12 mouse cellular contexts compared by ENCODE assay signal in the genomic region with DNA sequence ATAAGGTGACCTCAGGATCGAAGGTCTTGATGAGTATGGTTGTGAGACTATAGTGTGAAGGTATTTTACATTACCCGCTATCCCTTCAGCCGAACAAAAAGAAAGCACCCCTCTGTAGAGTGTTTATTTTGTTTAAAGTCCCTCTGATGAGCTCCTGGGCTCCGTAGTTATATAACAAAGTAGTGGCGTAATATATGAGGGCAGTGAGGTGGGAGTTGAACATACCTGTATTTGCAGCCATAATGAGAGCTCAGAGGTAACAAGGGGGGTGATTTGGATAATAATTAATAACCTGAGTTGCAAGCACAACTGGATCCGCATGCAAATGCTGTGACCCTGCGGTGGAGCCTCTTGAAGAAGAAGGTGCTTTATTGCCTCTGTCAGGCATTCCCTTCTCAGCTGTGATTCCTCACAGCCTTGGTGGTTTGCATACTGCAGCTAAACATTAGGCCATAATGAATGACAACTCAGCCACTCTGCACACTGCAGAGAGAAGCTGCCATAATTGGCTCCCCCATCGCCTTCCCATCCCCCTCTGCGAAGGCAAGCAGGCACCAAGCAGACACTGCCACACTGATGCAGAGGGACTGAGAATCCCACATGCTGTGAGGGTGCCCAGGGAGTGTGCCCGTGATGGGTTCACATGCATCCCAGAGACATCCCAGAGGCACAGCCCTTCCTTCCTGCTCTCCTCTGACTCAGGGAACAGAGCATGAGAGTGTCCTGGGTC.
DNase-seq lines count a peak whose midpoint lies in the region; ATAC-seq and TF ChIP-seq lines count a peak whose summit lies in the region.
"Had no signal": no experiment of that assay in that cellular context is flagged by ENCODE, and none has a peak within 500 bp of the region (broad histone marks: within the 10 kb centered on the region; RNA-seq: fewer than 3 reads in every experiment).

No protein-coding gene starts in this region.

- H3K27ac ChIP-seq in forebrain, embryonic 15.5 days (replicated peaks): peak overlapping the region; percentile 1
- peak overlapping the region; percentile 45; the same call in 1 of the 2 replicates for H3K27ac ChIP-seq in midbrain, embryonic 14.5 days (replicated peaks; ENCODE audit: low read depth, low read length)
- H3K27ac ChIP-seq in left cerebral cortex, adult 2 months: no peak overlapping the region
- H3K27ac ChIP-seq: limb, embryonic 15.5 days; stomach, postnatal 0 days had no signal

- no peak overlapping the region for H3K4me2 ChIP-seq in forebrain, embryonic 15.5 days (replicated peaks)
- no peak overlapping the region for H3K4me2 ChIP-seq in midbrain, embryonic 14.5 days (ENCODE audit: low read length)
- H3K4me2 ChIP-seq: limb, embryonic 15.5 days had no signal

- intact Hi-C loops in left cerebral cortex, adult 2 months (cut with DNase I): no loop called here

- ATAC-seq in forebrain, embryonic 15.5 days (replicated peaks): peak; percentile 92
- ATAC-seq in midbrain, embryonic 14.5 days (ENCODE audit: low FRiP score, low TSS enrichment): no peak; the same call in 1 of the 2 replicates

- H3K4me3 ChIP-seq in forebrain, embryonic 15.5 days: no peak overlapping the region
- no peak overlapping the region for H3K4me3 ChIP-seq in midbrain, embryonic 14.5 days (replicated peaks; ENCODE audit: low read depth, low read length)
- no peak overlapping the region for H3K4me3 ChIP-seq in left cerebral cortex, adult 2 months
- H3K4me3 ChIP-seq: erythroblast, embryonic 14.5 days; limb, embryonic 15.5 days had no signal

- no peaks in the 10 kb centered on the region for H3K9me3 ChIP-seq in forebrain, embryonic 15.5 days
- H3K9me3 ChIP-seq in midbrain, embryonic 14.5 days (ENCODE audit: control insufficient read depth, low read length): no peaks in the 10 kb centered on the region
- H3K9me3 ChIP-seq: limb, embryonic 15.5 days had no signal

- H3K4me1 ChIP-seq in forebrain, embryonic 15.5 days: peaks cover 9% of the 10 kb centered on the region
- 0 out of 2 replicates have a peak, but pooled peaks cover 6% of the 10 kb centered on the region for H3K4me1 ChIP-seq in midbrain, embryonic 14.5 days (ENCODE audit: control insufficient read depth, insufficient read depth, low read length)
- H3K4me1 ChIP-seq: limb, embryonic 15.5 days had no signal

- no peak for TF ChIP-seq CTCF in left cerebral cortex, adult 2 months (IDR thresholded peaks at IDR 0.05)

- no peaks in the 10 kb centered on the region for H3K27me3 ChIP-seq in forebrain, embryonic 15.5 days
- H3K27me3 ChIP-seq in midbrain, embryonic 14.5 days (ENCODE audit: control insufficient read depth, insufficient read depth, low read length): no peaks in the 10 kb centered on the region
- H3K27me3 ChIP-seq: limb, embryonic 15.5 days had no signal

- WGBS in forebrain, embryonic 15.5 days: 65% methylated on average over 10 of the region's 10 CpGs
- WGBS in midbrain, embryonic 14.5 days: 76% methylated on average over 10 of the region's 10 CpGs

- H3K9ac ChIP-seq in forebrain, embryonic 15.5 days (replicated peaks): no peak overlapping the region
- no peak overlapping the region for H3K9ac ChIP-seq in midbrain, embryonic 14.5 days (replicated peaks; ENCODE audit: low read length)
- H3K9ac ChIP-seq: limb, embryonic 15.5 days had no signal

- no peaks in the 10 kb centered on the region for H3K36me3 ChIP-seq in forebrain, embryonic 15.5 days
- no peaks in the 10 kb centered on the region for H3K36me3 ChIP-seq in midbrain, embryonic 14.5 days (ENCODE audit: control insufficient read depth, insufficient read depth, low read length)
- H3K36me3 ChIP-seq: limb, embryonic 15.5 days had no signal

- peak; percentile 9 to 13 for DNase-seq in cerebellum, postnatal 10 days
- no peak for DNase-seq in cerebellum, adult 8-10 months
- peak; percentile 29 to 42 for DNase-seq in kidney, postnatal 4 days
- no peak for DNase-seq in kidney, adult 18-20 months
- peak; percentile 55 for DNase-seq in midbrain, embryonic 14.5 days
- no peak for DNase-seq in left cerebral cortex, adult 2 months (ENCODE audit: extremely low spot score in 1 of 2, low spot score in 2 of 2)
- DNase-seq in ovary, postnatal 36 days (ENCODE audit: low spot score): no peak
- DNase-seq: lung, postnatal 14 days had no signal

Comparison
In these comparisons a context has a peak if more than half of its experiments do, and no peak if none do; other contexts are left out.
1. DNase-seq: peak in cerebellum, postnatal 10 days (2 of 2), kidney, postnatal 4 days (2 of 2) and midbrain, embryonic 14.5 days (single experiment); none in cerebellum, adult 8-10 months (single experiment), kidney, adult 18-20 months (single experiment), left cerebral cortex, adult 2 months (0 of 2) and ovary, postnatal 36 days (single experiment).